ENCODE assay signal across 25 mouse cellular contexts in the genomic region with DNA sequence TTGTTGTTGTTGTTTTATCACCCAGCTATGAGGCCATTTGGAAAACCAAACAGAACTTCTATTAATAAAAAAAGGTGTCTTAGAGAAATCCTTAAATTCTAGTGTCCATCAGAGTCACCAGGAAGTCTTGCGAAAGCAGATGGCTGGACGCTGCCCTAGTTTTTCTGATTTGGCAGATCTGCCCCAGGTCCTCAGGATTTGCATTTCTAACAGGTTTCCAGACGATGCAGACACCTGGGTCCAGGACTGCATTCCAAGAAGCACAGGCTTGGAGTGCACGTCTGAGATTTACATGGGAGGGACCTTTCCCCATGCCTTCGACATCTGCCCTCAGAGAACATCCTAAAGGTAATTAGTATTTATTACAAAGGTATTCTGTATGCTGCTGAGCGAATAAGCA.
DNase-seq lines count a peak whose midpoint lies in the region; ATAC-seq and TF ChIP-seq lines count a peak whose summit lies in the region.
"Had no signal": no experiment of that assay in that cellular context is flagged by ENCODE, and none has a peak within 500 bp of the region (broad histone marks: within the 10 kb centered on the region; RNA-seq: fewer than 3 reads in every experiment).

No protein-coding gene starts in this region.

- H3K4me2 ChIP-seq in hindbrain, postnatal 0 days (ENCODE audit: low read depth, low read length): no peak overlapping the region
- no peak overlapping the region for H3K4me2 ChIP-seq in hindbrain, embryonic 14.5 days (replicated peaks)
- H3K4me2 ChIP-seq: embryonic facial prominence, embryonic 15.5 days; heart, embryonic 12.5 days; hindbrain, embryonic 12.5 days; intestine, embryonic 15.5 days had no signal

- no peak for TF ChIP-seq CTCF in hindbrain, postnatal 0 days (IDR thresholded peaks at IDR 0.05; ENCODE audit: low read depth)

- H3K4me1 ChIP-seq in hindbrain, postnatal 0 days (ENCODE audit: insufficient read depth, low read length): no peaks in the 10 kb centered on the region
- no peaks in the 10 kb centered on the region for H3K4me1 ChIP-seq in hindbrain, embryonic 14.5 days (replicated peaks; ENCODE audit: control insufficient read depth, insufficient read depth, low read length)
- H3K4me1 ChIP-seq: embryonic facial prominence, embryonic 15.5 days; forebrain, embryonic 10.5 days; heart, embryonic 12.5 days; hindbrain, embryonic 12.5 days; intestine, embryonic 15.5 days had no signal

- no peak overlapping the region for H3K27ac ChIP-seq in hindbrain, postnatal 0 days
- no peak overlapping the region for H3K27ac ChIP-seq in hindbrain, embryonic 14.5 days
- H3K27ac ChIP-seq: embryonic facial prominence, embryonic 15.5 days; forebrain, embryonic 10.5 days; hindbrain, embryonic 12.5 days; intestine, embryonic 15.5 days had no signal

- peak; percentile 27 for DNase-seq in hindbrain, postnatal 0 days (ENCODE audit: low spot score)
- no peak for DNase-seq in hindbrain, embryonic 14.5 days (ENCODE audit: low spot score)
- peak; percentile 34 to 39 for DNase-seq in cerebellum, adult 18-20 months
- peak; percentile 63 for DNase-seq in cerebellum, adult 9-11 months
- DNase-seq in cerebellum, postnatal 36 days: peak; percentile 72
- DNase-seq in natural killer cell, adult 2 months (ENCODE audit: low spot score in 2 of 2): no peak
- DNase-seq in kidney, adult 9 months: no peak
- DNase-seq in kidney, adult 11 months: no peak
- DNase-seq: adrenal gland, adult 8-10 months; adrenal gland, postnatal 36 days; B cell, adult 2 months; embryo, embryonic 11 days; gastrocnemius, postnatal 10 days; heart, adult 18-20 months; heart, postnatal 36 days; kidney, adult 8-10 months had no signal

- 69% methylated on average over 6 of the region's 6 CpGs for WGBS in hindbrain, postnatal 0 days
- 74% methylated on average over 6 of the region's 6 CpGs for WGBS in hindbrain, embryonic 14.5 days

- no peak for ATAC-seq in hindbrain, postnatal 0 days
- ATAC-seq in hindbrain, embryonic 14.5 days (ENCODE audit: low FRiP score): no peak
- ATAC-seq: CD4-positive, CD25-positive, alpha-beta regulatory T cell, adult 4 months; forebrain, embryonic 14.5 days; intestine, embryonic 15.5 days had no signal

- no peaks in the 10 kb centered on the region for H3K27me3 ChIP-seq in hindbrain, postnatal 0 days (ENCODE audit: insufficient read depth, low read length)
- no peaks in the 10 kb centered on the region for H3K27me3 ChIP-seq in hindbrain, embryonic 14.5 days (ENCODE audit: control insufficient read depth, insufficient read depth, low read length)
- H3K27me3 ChIP-seq: embryonic facial prominence, embryonic 15.5 days; heart, embryonic 12.5 days; hindbrain, embryonic 12.5 days; intestine, embryonic 15.5 days had no signal

- H3K9ac ChIP-seq in hindbrain, postnatal 0 days (replicated peaks; ENCODE audit: low read length): no peak overlapping the region
- H3K9ac ChIP-seq in hindbrain, embryonic 14.5 days: no peak overlapping the region
- H3K9ac ChIP-seq: embryonic facial prominence, embryonic 15.5 days; heart, embryonic 12.5 days; hindbrain, embryonic 12.5 days; intestine, embryonic 15.5 days had no signal

- H3K36me3 ChIP-seq in hindbrain, postnatal 0 days (ENCODE audit: insufficient read depth, low read length): no peaks in the 10 kb centered on the region
- H3K36me3 ChIP-seq in hindbrain, embryonic 14.5 days (replicated peaks; ENCODE audit: control insufficient read depth, insufficient read depth): no peaks in the 10 kb centered on the region
- H3K36me3 ChIP-seq: embryonic facial prominence, embryonic 15.5 days; forebrain, embryonic 10.5 days; G1E; heart, embryonic 12.5 days; hindbrain, embryonic 12.5 days; intestine, embryonic 15.5 days had no signal

- H3K9me3 ChIP-seq in hindbrain, postnatal 0 days (ENCODE audit: low read length): no peaks in the 10 kb centered on the region
- H3K9me3 ChIP-seq in hindbrain, embryonic 14.5 days (ENCODE audit: control insufficient read depth, low read length): no peaks in the 10 kb centered on the region
- H3K9me3 ChIP-seq: embryonic facial prominence, embryonic 15.5 days; forebrain, embryonic 10.5 days; G1E; heart, embryonic 12.5 days; hindbrain, embryonic 12.5 days; intestine, embryonic 15.5 days had no signal

- no peak overlapping the region for H3K4me3 ChIP-seq in hindbrain, postnatal 0 days (ENCODE audit: low read length)
- no peak overlapping the region for H3K4me3 ChIP-seq in hindbrain, embryonic 14.5 days (replicated peaks; ENCODE audit: low read length)
- H3K4me3 ChIP-seq: embryonic facial prominence, embryonic 15.5 days; erythroblast, embryonic 14.5 days; forebrain, embryonic 10.5 days; heart, embryonic 12.5 days; hindbrain, embryonic 12.5 days; intestine, embryonic 15.5 days had no signal

Comparison
In these comparisons a context has a peak if more than half of its experiments do, and no peak if none do; other contexts are left out.
1. DNase-seq: peak in hindbrain, postnatal 0 days (single experiment), cerebellum, adult 18-20 months (2 of 2), cerebellum, adult 9-11 months (single experiment) and cerebellum, postnatal 36 days (2 of 2); none in hindbrain, embryonic 14.5 days (single experiment), natural killer cell, adult 2 months (0 of 2), kidney, adult 9 months (single experiment) and kidney, adult 11 months (single experiment).